Mouse (Mus musculus) ovary, postnatal 36 days (tissue): ENCODE measurements at regions not wholly inside any gene's neighbourhood (a gene's known extent, or its start where the extent isn't known, plus 50 kb on each side); places are given as distances from the start of the nearest gene placed in this dataset.
A peak's percentile ranks its signal among the peaks of the same experiment; 100 is the strongest.

ENCODE experiments used
- DNase-seq: peaks from one replicate; pipeline ENCODE4 v3.0.0; 2022; ENCODE audit warnings: low spot score, mixed read lengths

GRCm38 (mm10) chr13:41694749-41695419 is 89.2 kb downstream of the Tmem170b start:
- DNase-seq = no peak

GRCm38 (mm10) chr13:41696767-41697445 is 91.2 kb downstream of the Tmem170b start:
- DNase-seq = no peak

DNA sequence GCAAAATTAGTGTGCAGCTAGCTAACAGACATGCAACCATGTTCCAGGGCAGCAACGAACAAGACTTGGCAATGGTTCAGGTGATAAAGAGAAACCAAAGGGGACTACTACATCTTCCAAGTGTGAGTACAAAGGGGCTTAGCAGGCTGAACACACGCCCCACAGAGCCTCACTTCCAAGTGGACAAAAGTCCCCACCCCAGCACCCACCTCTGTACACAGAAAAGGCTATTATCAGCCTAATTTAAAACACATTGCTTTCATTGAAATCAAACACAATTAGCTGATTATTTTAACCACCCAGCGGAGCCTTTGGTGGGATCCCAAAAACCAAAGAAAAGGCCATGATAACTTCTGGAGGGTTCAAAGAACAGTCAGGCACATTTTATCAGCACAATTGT is 95.6 kb downstream of the Tmem170b start:
- DNase-seq = no peak

- DNase-seq = no peak
Observed at GRCm38 (mm10) chr13:41701829-41702231, 96.1 kb downstream of the Tmem170b start.

- no peak for DNase-seq
Observed at GRCm38 (mm10) chr13:41703196-41703595, 97.5 kb downstream of the Tmem170b start.

DNA sequence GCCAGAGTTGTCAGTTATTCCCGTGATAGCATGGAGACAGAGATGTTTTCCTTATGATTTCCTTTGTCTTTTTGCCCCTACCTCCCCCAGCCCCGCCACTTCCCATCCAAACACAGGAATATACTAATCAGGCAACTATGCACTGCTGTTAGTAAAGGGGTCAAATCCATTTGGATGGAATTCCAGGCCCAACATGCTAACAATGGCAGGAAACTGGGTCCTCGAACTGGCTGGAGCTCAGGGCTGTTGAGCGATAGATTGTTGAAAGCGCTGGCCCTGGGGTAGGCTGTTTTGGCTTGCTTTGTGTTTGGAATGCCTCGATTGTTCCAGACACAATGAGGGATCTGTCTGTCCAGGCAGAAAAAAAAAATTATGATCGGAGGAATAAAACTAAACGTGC is 97.9 kb downstream of the Tmem170b start:
- no peak for DNase-seq

DNA sequence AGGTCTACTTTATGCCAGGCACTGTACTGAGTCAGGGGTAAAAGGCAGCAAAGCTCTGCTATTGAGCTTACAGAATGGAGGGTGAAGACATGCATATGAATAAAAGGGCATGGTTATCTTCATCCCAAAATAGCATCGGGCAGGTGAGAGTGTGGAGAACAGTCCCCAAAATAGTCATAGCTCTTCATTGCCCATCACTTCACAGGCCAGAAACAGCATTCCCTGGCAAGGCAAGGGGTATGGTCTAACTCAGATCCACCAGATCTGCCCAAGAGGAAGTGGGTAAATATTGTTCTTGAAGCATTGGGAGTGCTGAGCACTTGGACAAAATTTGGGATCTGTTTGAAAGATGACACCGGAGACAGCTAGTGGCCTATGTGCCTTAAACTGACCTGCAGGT is 99.1 kb downstream of the Tmem170b start:
- no peak for DNase-seq

DNA sequence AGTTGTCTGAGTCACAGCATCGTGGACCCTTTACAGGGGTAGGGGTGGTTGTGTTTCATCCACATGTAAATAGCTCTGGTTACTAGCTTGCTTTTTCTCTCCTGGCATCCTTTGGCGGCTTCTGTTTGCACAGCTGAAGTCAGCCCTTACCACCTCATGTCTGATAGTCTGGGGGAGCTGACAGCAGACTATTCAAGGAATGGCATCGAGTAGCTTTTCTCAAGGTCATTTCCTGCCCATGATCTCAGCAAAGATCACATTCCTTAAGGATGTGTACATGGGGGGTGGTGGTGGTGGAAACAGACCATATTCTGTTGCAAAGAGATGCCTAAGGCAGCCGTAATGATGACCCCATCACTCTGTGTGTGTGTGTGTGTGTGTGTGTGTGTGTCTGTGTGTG is 99.9 kb downstream of the Tmem170b start:
- no peak for DNase-seq

DNA sequence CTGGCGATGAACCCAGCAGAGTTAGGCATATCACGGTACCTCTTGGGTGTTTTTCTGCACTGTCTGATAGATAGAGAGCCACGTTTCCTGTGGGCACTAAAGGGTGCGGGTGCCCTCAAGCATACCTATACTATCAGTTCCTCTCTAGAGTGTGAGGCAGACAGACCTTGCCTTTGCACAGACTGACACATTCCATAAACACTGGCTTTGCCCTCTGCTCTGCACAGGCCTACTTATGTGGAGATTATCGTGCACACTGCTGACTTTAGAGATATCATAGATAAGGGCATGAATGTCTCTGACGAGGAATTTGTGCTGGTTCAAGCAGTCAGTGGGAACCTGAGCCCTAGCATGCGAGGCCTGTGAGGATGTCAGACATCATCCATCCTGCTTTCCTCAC is 102.1 kb downstream of the Tmem170b start:
- DNase-seq = no peak

- DNase-seq = no peak
Observed at GRCm38 (mm10) chr13:41709071-41709470, 103.4 kb downstream of the Tmem170b start.

- DNase-seq = peak; percentile 79
Observed at GRCm38 (mm10) chr13:41709475-41710227, 103.9 kb downstream of the Tmem170b start.

- no peak for DNase-seq
Observed at GRCm38 (mm10) chr13:41712616-41713015, 106.9 kb downstream of the Tmem170b start.
